In genomic region chr16:23289424-23289823, GRCm38 (mm10) we compare ENCODE assay signal across 21 mouse cellular contexts.
"Had no signal": no experiment of that assay in that cellular context is flagged by ENCODE, and none has a peak within 500 bp of the region (broad histone marks: within the 10 kb centered on the region; RNA-seq: fewer than 3 reads in every experiment).

No protein-coding gene starts in this region.

- H3K4me2 ChIP-seq: lung, embryonic 15.5 days; midbrain, embryonic 11.5 days; midbrain, embryonic 13.5 days; midbrain, embryonic 15.5 days; neural tube, embryonic 13.5 days; neural tube, embryonic 15.5 days; stomach, embryonic 15.5 days had no signal

- H3K4me3 ChIP-seq: liver, embryonic 15.5 days; lung, embryonic 15.5 days; megakaryocyte, embryonic 14.5 days; midbrain, embryonic 13.5 days; midbrain, embryonic 15.5 days; neural tube, embryonic 13.5 days; neural tube, embryonic 15.5 days; stomach, embryonic 15.5 days had no signal

- H3K27me3 ChIP-seq: liver, embryonic 15.5 days; lung, embryonic 15.5 days; midbrain, embryonic 13.5 days; midbrain, embryonic 15.5 days; neural tube, embryonic 13.5 days; neural tube, embryonic 15.5 days; stomach, embryonic 15.5 days had no signal

- H3K36me3 ChIP-seq: liver, embryonic 15.5 days; lung, embryonic 15.5 days; midbrain, embryonic 15.5 days; neural tube, embryonic 13.5 days; neural tube, embryonic 15.5 days; stomach, embryonic 15.5 days had no signal

- H3K9me3 ChIP-seq: liver, embryonic 15.5 days; lung, embryonic 15.5 days; midbrain, embryonic 13.5 days; midbrain, embryonic 15.5 days; neural tube, embryonic 13.5 days; neural tube, embryonic 15.5 days; stomach, embryonic 15.5 days had no signal

- H3K9ac ChIP-seq: liver, embryonic 15.5 days; liver, postnatal 0 days; lung, embryonic 15.5 days; midbrain, embryonic 13.5 days; midbrain, embryonic 15.5 days; neural tube, embryonic 13.5 days; neural tube, embryonic 15.5 days; stomach, embryonic 15.5 days had no signal

- H3K27ac ChIP-seq: liver, embryonic 15.5 days; lung, embryonic 15.5 days; macrophage; midbrain, embryonic 13.5 days; midbrain, embryonic 15.5 days; neural tube, embryonic 13.5 days; neural tube, embryonic 15.5 days; stomach, embryonic 15.5 days; stomach, postnatal 0 days had no signal

- DNase-seq: liver, postnatal 0 days; lung, adult 2 months; lung, postnatal 14 days; lung, postnatal 36 days; retina, postnatal 1 day; right cerebral cortex, adult 18-20 months; right cerebral cortex, postnatal 14 days; thymus, adult 2 months; thymus, postnatal 25 days; thymus, postnatal 4 days had no signal

- H3K4me1 ChIP-seq: midbrain, embryonic 13.5 days; midbrain, embryonic 15.5 days; stomach, embryonic 15.5 days had no signal
